Mouse (Mus musculus): ENCODE measurements around the gene Pdss2. TPM values are rescaled to one million over a fixed set of nuclear protein-coding genes. Genes with fewer than 3 reads are reported as not detected.

Pdss2 gene
- polyA plus RNA-seq, 1 experiment from 2014 or later = 14.7 TPM

- Histone ChIP-seq H3K4me2 (peak overlapping the region; percentile 57), H3K9ac (0 out of 2 replicates have a peak overlapping the region, but pooled peaks have one; percentile 32), H3K4me3 (peak overlapping the region; percentile 30), H3K9me3 (0 out of 2 replicates have a peak, but pooled peaks cover 1% of the 10 kb centered on the region), H3K4me1 (peaks cover 15% of the 10 kb centered on the region), H3K27ac (no peak overlapping the region), H3K27me3 (no peaks in the 10 kb centered on the region), H3K36me3 (no peaks in the 10 kb centered on the region)
- 22% methylated on average over 16 of the region's 16 CpGs for WGBS
- ATAC-seq (ENCODE audit: insufficient number of reproducible peaks, insufficient read depth, low FRiP score, low TSS enrichment, low read depth) = no peak
These were observed 230.8 kb downstream of the Pdss2 start for GRCm38 (mm10) chr10:43451848-43452662.

- Histone ChIP-seq H3K9me3 (peaks cover 7% of the 10 kb centered on the region; the same call in 1 of the 2 replicates), H3K27me3 (no peaks in the 10 kb centered on the region), H3K4me1 (peaks cover 15% of the 10 kb centered on the region), H3K4me2 (peak overlapping the region; percentile 57), H3K9ac (0 out of 2 replicates have a peak overlapping the region, but pooled peaks have one; percentile 32), H3K27ac (no peak overlapping the region), H3K36me3 (no peaks in the 10 kb centered on the region), H3K4me3 (peak overlapping the region; percentile 30)
- 17% methylated on average over 5 of the region's 5 CpGs for WGBS
- no peak for ATAC-seq (ENCODE audit: insufficient number of reproducible peaks, insufficient read depth, low FRiP score, low TSS enrichment, low read depth)
These were observed 231.3 kb downstream of the Pdss2 start for GRCm38 (mm10) chr10:43452663-43452996.

GRCm38 (mm10) chr10:43454219-43454618 lies 232.9 kb downstream of the Pdss2 start:
- WGBS = 88% methylated on average over 1 of the region's 1 CpGs
- H3K9me3 ChIP-seq = peaks cover 7% of the 10 kb centered on the region; the same call in 1 of the 2 replicates
- no peaks in the 10 kb centered on the region for H3K36me3 ChIP-seq
- H3K4me3 ChIP-seq = no peak overlapping the region
- no peaks in the 10 kb centered on the region for H3K27me3 ChIP-seq
- no peak for ATAC-seq (ENCODE audit: insufficient number of reproducible peaks, insufficient read depth, low FRiP score, low TSS enrichment, low read depth)
- H3K4me1 ChIP-seq = peaks cover 15% of the 10 kb centered on the region
- no peak overlapping the region for H3K4me2 ChIP-seq
- H3K9ac ChIP-seq = no peak overlapping the region
- no peak overlapping the region for H3K27ac ChIP-seq

- H3K27ac ChIP-seq = no peak overlapping the region
- H3K4me2 ChIP-seq = no peak overlapping the region
- H3K36me3 ChIP-seq = no peaks in the 10 kb centered on the region
- no peak for ATAC-seq (ENCODE audit: insufficient number of reproducible peaks, insufficient read depth, low FRiP score, low TSS enrichment, low read depth)
- peaks cover 15% of the 10 kb centered on the region for H3K4me1 ChIP-seq
- H3K27me3 ChIP-seq = no peaks in the 10 kb centered on the region
- H3K4me3 ChIP-seq = no peak overlapping the region
- H3K9me3 ChIP-seq = peaks cover 7% of the 10 kb centered on the region; the same call in 1 of the 2 replicates
- no peak overlapping the region for H3K9ac ChIP-seq
- 91% methylated on average over 3 of the region's 3 CpGs for WGBS
These were observed 233.4 kb downstream of the Pdss2 start for GRCm38 (mm10) chr10:43454671-43455070.

GRCm38 (mm10) chr10:43462821-43463220 lies 241.5 kb downstream of the Pdss2 start:
- no peak overlapping the region for H3K27ac ChIP-seq
- no peaks in the 10 kb centered on the region for H3K36me3 ChIP-seq
- H3K4me3 ChIP-seq = no peak overlapping the region
- H3K27me3 ChIP-seq = no peaks in the 10 kb centered on the region
- 82% methylated on average over 5 of the region's 5 CpGs for WGBS
- ATAC-seq (ENCODE audit: insufficient number of reproducible peaks, insufficient read depth, low FRiP score, low TSS enrichment, low read depth) = no peak
- H3K4me1 ChIP-seq = no peaks in the 10 kb centered on the region
- H3K4me2 ChIP-seq = no peak overlapping the region
- no peak overlapping the region for H3K9ac ChIP-seq
- no peaks in the 10 kb centered on the region for H3K9me3 ChIP-seq

GRCm38 (mm10) chr10:43463227-43463626 lies 241.9 kb downstream of the Pdss2 start:
- WGBS = 54% methylated on average over 3 of the region's 3 CpGs
- no peak overlapping the region for H3K4me3 ChIP-seq
- H3K9ac ChIP-seq = no peak overlapping the region
- ATAC-seq (ENCODE audit: insufficient number of reproducible peaks, insufficient read depth, low FRiP score, low TSS enrichment, low read depth) = no peak
- no peak overlapping the region for H3K4me2 ChIP-seq
- no peaks in the 10 kb centered on the region for H3K4me1 ChIP-seq
- no peaks in the 10 kb centered on the region for H3K27me3 ChIP-seq
- no peaks in the 10 kb centered on the region for H3K9me3 ChIP-seq
- H3K36me3 ChIP-seq = no peaks in the 10 kb centered on the region
- no peak overlapping the region for H3K27ac ChIP-seq

- Histone ChIP-seq H3K4me3 (no peak overlapping the region), H3K9me3 (no peaks in the 10 kb centered on the region), H3K4me2 (no peak overlapping the region), H3K4me1 (no peaks in the 10 kb centered on the region), H3K27ac (no peak overlapping the region), H3K36me3 (no peaks in the 10 kb centered on the region), H3K27me3 (no peaks in the 10 kb centered on the region), H3K9ac (no peak overlapping the region)
- no peak for ATAC-seq (ENCODE audit: insufficient number of reproducible peaks, insufficient read depth, low FRiP score, low TSS enrichment, low read depth)
- 93% methylated on average over 2 of the region's 2 CpGs for WGBS
These were observed 244.9 kb downstream of the Pdss2 start for GRCm38 (mm10) chr10:43466223-43466622.

GRCm38 (mm10) chr10:43467659-43468058 lies 246.4 kb downstream of the Pdss2 start:
- Histone ChIP-seq H3K4me3 (no peak overlapping the region), H3K9ac (no peak overlapping the region), H3K27ac (no peak overlapping the region), H3K27me3 (no peaks in the 10 kb centered on the region), H3K4me2 (peak overlapping the region; percentile 39), H3K9me3 (no peaks in the 10 kb centered on the region), H3K36me3 (no peaks in the 10 kb centered on the region), H3K4me1 (no peaks in the 10 kb centered on the region)
- no peak for ATAC-seq (ENCODE audit: insufficient number of reproducible peaks, insufficient read depth, low FRiP score, low TSS enrichment, low read depth)
- WGBS = 28% methylated on average over 13 of the region's 13 CpGs

GRCm38 (mm10) chr10:43468293-43468692 lies 247.0 kb downstream of the Pdss2 start:
- 96% methylated on average over 6 of the region's 6 CpGs for WGBS
- Histone ChIP-seq H3K4me2 (no peak overlapping the region), H3K4me1 (no peaks in the 10 kb centered on the region), H3K36me3 (no peaks in the 10 kb centered on the region), H3K4me3 (no peak overlapping the region), H3K9me3 (no peaks in the 10 kb centered on the region), H3K9ac (no peak overlapping the region), H3K27me3 (no peaks in the 10 kb centered on the region), H3K27ac (no peak overlapping the region)
- ATAC-seq (ENCODE audit: insufficient number of reproducible peaks, insufficient read depth, low FRiP score, low TSS enrichment, low read depth) = no peak

GRCm38 (mm10) chr10:43475376-43475775 lies 254.1 kb downstream of the Pdss2 start:
- Histone ChIP-seq H3K4me2 (no peak overlapping the region), H3K4me3 (no peak overlapping the region), H3K9ac (no peak overlapping the region), H3K9me3 (no peaks in the 10 kb centered on the region), H3K4me1 (peaks cover 9% of the 10 kb centered on the region), H3K27ac (no peak overlapping the region), H3K36me3 (no peaks in the 10 kb centered on the region), H3K27me3 (no peaks in the 10 kb centered on the region)
- ATAC-seq (ENCODE audit: insufficient number of reproducible peaks, insufficient read depth, low FRiP score, low TSS enrichment, low read depth) = no peak
- 56% methylated on average over 4 of the region's 4 CpGs for WGBS

- Histone ChIP-seq H3K9ac (peak overlapping the region; percentile 97), H3K36me3 (no peaks in the 10 kb centered on the region), H3K27ac (peak overlapping the region; percentile 99; the same call in 1 of the 2 replicates), H3K4me3 (peak overlapping the region; percentile 77), H3K4me2 (peak overlapping the region; percentile 81), H3K27me3 (no peaks in the 10 kb centered on the region), H3K9me3 (no peaks in the 10 kb centered on the region), H3K4me1 (peaks cover 30% of the 10 kb centered on the region)
- no peak for ATAC-seq (ENCODE audit: insufficient number of reproducible peaks, insufficient read depth, low FRiP score, low TSS enrichment, low read depth)
- 6% methylated on average over 9 of the region's 9 CpGs for WGBS
These were observed 256.2 kb downstream of the Pdss2 start for GRCm38 (mm10) chr10:43477459-43477858.
